Mouse (Mus musculus) left cerebral cortex, postnatal 25 days (tissue): ENCODE data around the gene Cacna2d4. TPM values are rescaled to one million over a fixed set of nuclear protein-coding genes. Genes with fewer than 3 reads are reported as not detected.

Source experiments
- DNase-seq, 2 experiments: peaks; one replicate each; pipeline ENCODE4 v3.0.0; 2022; ENCODE audit warnings: low spot score in 2 of 2, mixed read lengths in 1 of 2
- intact Hi-C: fragments of 180-260 bp; cut with DNase I; formaldehyde crosslinking; loops from one replicate; pipeline ENCODE4 v1.15.1; 2025
- total RNA-seq, 2 experiments: library from RNA; stranded (reverse); gene quantifications; 2 replicates each; pipeline ENCODE4 v1.2.3; 2021

Cacna2d4 gene
- total RNA-seq, 2 experiments from 2014 or later = 2.6 to 4.6 TPM

DNA sequence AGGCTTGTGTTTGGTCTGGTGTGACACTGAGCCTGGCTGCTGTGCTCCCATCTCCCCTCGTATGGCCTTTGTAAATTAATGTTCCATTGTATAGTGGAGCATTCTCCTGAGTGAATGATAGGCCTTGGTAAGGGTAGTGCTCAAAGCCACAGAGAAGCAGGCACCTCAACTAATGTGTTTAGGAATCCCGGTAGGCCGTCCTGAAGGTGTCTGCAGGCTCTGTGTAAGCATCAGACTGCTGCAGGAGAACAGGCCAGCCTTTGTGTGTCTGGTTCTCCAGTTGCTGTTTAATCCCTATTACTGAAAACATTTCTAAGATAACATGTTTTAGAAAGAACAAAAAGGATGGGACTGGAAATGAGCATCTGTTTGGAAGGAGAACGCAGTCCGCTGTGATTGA, 17.7 kb upstream of the Cacna2d4 start:
- intact Hi-C loops = loop anchor here (10.0 kb wide), 1 partner anchor 594 kb away; no protein-coding TSS in a partner anchor
- DNase-seq = no peak

GRCm38 (mm10) chr6:119219237-119219870, 17.0 kb upstream of the Cacna2d4 start:
- DNase-seq = peak in 1 of 2 experiments; percentile 53
- intact Hi-C loops = loop anchor here (10.0 kb wide), 1 partner anchor 595 kb away; no protein-coding TSS in a partner anchor

- peak; percentile 76 to 83 for DNase-seq
- intact Hi-C loops = loop anchor here (1.0 to 5.0 kb wide), 4 partner anchors 62 to 224 kb away; no protein-coding TSS in a partner anchor
Observed at GRCm38 (mm10) chr6:119220297-119220696, 16.0 kb upstream of the Cacna2d4 start.

DNA sequence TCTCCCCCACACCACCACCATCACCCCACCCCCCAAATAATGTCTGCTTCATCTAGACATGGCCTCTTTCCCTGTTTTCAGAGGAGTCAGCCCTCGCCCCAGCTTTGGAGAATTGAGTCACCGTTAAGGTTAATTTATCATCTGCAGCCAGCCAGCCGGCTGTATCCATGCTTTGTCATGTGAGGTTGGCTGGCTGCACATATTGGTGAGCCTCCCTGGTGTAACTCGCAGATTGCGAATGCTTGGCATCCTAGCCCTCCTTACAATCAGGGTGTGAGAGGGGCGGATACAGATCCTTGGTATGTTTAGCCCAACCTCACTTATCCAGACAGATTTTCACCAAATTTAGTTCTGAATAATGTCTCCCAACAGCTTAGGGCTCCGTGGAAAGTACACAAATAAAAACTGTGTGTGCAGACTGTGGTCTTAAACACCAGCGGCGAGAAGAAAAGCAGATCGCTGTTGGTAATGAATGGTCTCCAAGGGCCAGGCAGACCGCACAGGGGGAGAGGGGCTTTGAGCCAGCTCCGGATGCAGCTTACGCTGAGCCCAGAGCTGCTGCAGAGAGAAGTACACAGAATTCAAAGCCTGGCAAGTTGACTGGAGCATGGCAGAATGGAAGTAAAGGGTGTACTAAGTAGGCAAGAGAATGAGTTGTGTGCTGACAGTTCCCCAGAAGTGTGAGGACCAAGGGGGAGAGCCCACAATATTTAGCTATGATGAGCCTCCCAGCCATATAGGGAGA, 11.7 kb upstream of the Cacna2d4 start:
- intact Hi-C loops = loop anchor here (1.0 to 5.0 kb wide), 2 partner anchors 58 to 106 kb away; partner anchors contain the start of gene Lrtm2
- DNase-seq = peak in 1 of 2 experiments; percentile 64

DNA sequence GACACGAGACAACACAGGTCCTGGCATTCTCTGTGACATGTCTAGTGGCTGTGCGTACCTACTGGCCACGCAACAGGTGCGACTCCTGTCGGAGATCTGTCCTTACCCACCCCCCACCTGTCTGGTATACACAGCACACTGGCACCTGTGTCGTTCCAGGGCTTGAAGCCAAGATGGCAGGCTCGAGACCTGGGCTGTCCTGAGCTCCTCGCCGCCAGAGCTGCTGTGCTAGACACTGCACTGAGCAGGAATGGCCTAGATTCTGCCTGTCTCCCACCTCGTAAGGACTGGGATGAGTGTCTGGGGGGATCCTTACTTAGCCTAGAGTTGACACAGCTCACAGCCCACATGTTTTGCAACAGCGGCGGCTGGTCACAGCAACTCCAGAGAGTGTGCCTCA, 11.1 kb upstream of the Cacna2d4 start:
- no peak for DNase-seq
- intact Hi-C loops = loop anchor here (1.0 kb wide), 1 partner anchor 105 kb away; the partner anchor contains the start of gene Lrtm2

DNA sequence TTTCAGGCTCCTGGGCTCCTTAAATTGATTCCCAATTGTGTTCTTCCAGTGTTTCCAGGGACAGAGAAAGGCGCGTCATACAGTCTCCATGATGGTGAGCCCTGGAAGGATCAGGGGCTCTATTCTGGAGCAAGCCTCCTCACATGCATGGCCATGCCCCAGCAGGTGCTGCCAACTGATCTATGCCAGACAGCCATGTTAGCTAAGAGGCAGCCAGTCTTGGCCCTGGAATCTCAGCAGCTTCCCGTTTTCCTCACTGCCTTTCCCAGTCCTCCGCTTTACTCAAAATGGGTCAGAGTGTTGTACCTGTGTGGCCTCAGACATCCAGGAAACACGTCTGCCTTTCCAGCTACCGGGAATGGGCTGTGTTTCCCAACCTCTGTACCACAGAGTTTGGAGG, 10.6 kb upstream of the Cacna2d4 start:
- intact Hi-C loops = loop anchor here (1.0 kb wide), 1 partner anchor 105 kb away; the partner anchor contains the start of gene Lrtm2

GRCm38 (mm10) chr6:119227001-119227400, 9.3 kb upstream of the Cacna2d4 start:
- intact Hi-C loops = no loop called here
- DNase-seq = no peak

More for the DNA sequence above, 10.6 kb upstream of the Cacna2d4 start:
- no peak for DNase-seq

DNA sequence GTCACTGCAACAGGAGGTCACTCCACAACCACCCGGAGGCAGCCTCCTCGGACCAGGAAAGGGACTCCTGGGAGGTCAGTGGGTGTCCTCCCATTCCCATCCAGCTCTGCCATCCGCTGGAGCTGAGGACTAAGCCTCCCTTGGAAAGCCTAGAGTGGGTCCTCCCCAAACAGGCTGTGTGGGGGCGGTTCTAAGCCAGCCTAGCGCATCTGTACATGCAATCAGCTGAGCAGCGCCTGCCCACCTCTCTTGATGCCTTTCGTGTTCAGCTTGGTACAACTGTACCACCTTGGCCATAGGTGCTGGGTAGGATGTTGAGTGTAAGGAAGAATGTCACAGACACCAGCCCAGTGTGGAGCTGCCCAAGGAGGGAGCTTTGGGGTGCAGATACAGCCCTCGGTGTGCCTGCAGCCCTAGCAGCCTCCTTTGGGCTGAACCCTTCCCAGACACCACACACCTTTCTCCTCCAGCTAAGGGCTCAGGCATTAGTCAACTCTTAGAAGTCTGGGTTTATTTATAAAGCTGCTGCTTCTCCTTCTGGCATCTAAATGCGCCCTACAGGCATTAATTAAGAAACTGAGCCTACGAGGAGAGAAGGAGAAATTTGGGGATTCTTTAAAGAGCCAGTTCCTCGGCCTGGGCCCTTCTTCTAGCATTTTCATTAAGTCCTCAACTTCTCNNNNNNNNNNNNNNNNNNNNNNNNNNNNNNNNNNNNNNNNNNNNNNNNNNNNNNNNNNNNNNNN, 7.3 kb upstream of the Cacna2d4 start:
- intact Hi-C loops = no loop called here
- peak in 1 of 2 experiments; percentile 71 for DNase-seq

GRCm38 (mm10) chr6:119233066-119233465, 3.3 kb upstream of the Cacna2d4 start:
- intact Hi-C loops = no loop called here
- no peak for DNase-seq

DNA sequence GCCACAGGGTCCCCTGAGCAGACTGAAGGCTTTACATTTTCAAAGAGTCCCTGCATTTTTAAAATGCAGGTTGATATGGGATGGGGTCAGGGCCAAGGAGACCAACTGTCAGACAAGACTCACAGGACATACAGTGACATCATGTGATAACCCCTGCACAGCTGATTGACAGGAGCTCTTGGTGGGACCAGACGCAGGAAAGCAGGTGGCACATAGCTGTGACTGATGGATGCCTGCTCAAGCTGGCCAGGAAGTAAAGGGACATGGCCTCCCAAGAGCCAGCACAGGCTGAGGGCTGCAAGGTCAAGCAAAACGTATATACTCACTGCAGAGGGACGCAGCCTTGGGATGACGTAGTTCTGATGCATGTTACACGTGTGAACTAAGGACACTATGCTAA, 885 bp upstream of the Cacna2d4 start:
- intact Hi-C loops = no loop called here
- no peak for DNase-seq

DNA sequence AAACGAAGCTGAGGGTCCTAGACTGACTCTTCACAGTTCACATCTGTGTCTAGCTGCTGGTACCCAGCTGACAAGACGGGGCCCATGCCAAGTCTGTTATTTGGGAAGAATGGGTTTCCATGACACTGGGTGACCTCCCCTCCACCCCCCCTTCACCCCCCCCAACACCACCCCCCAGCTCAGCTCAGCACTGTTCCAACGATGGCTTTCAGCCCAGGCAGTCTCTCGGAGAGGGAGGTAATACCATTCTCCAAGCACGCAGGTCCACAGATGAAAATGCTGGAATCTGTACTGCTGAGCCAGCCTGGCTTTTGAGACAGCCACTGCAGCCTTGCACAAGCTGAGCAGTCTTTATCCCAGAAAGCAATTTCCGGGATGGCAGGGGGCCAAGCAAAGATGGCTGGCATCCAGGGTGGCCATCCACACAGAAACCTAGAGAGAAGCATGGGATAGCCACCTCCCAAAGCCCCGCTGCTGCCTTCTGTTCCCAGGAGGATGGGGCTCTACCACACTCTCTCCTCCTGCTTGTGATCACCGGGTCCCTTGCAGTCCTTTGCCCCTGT, 1.2 kb downstream of the Cacna2d4 start:
- DNase-seq = peak; percentile 60 to 74
- intact Hi-C loops = no loop called here

GRCm38 (mm10) chr6:119239341-119240005, 3.1 kb downstream of the Cacna2d4 start:
- intact Hi-C loops = no loop called here
- DNase-seq = no peak

- intact Hi-C loops = no loop called here
- no peak for DNase-seq
Observed at GRCm38 (mm10) chr6:119240256-119240655, 3.9 kb downstream of the Cacna2d4 start.

GRCm38 (mm10) chr6:119240871-119241705, 4.8 kb downstream of the Cacna2d4 start:
- DNase-seq = no peak
- intact Hi-C loops = no loop called here

DNA sequence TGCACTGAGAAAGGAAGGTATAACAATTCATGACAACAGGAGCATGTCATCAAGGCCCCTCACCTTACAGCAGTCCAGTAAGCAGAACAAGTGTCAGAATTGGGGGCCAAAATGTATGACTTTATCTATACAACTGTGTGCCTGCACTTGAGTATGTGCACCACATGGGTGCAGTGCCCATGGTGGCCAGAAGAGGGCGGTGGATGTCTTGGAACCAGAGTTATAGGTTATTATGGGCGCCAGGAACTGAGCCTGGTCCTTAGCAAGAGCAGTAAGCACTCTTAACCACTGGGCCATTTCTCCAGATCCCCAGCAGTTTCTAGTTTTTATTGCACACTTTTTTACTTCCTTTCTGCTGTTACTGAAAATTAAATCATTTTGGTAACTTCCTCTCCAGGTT, 9.8 kb downstream of the Cacna2d4 start:
- intact Hi-C loops = loop anchor here (5.0 kb wide), 2 partner anchors 66 to 81 kb away; no protein-coding TSS in a partner anchor
- DNase-seq = no peak

- DNase-seq = peak in 1 of 2 experiments; percentile 47
- intact Hi-C loops = loop anchor here (5.0 kb wide), 2 partner anchors 64 to 79 kb away; no protein-coding TSS in a partner anchor
Observed at GRCm38 (mm10) chr6:119248578-119248977, 12.3 kb downstream of the Cacna2d4 start.

- intact Hi-C loops = loop anchor here (5.0 kb wide), 2 partner anchors 63 to 78 kb away; no protein-coding TSS in a partner anchor
- DNase-seq = no peak
Observed at GRCm38 (mm10) chr6:119249726-119250125, 13.4 kb downstream of the Cacna2d4 start.

DNA sequence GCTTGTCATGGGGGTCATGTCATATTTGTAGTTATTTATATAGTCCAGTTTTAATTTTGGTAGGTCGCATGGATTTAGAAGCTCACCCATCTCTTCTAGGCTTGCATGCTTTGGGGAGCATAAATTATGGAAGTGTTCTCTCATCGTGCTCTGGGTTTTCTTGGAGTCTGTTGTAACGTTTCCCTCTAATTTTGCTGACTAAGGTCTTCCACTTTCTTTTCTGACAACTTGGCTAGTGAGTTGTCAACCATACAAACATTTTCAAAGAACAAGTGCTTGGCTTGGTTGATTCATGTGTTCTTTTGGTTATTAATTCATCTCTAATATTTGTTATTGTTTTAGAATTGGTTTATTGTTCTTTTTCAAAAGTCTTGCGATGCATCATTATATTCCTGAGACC, 15.4 kb downstream of the Cacna2d4 start:
- intact Hi-C loops = no loop called here
- no peak for DNase-seq
